Mouse (Mus musculus): Measurements from ENCODE around the gene Borcs5.

Gene Borcs5

GRCm38 (mm10) chr6:134639210-134639609, at the start of gene Borcs5:
Gene Borcs5 (plus strand): TSS chr6:134639510.
- DNase-seq, result no peak

GRCm38 (mm10) chr6:134591614-134592013, 47.7 kb upstream of the Borcs5 start:
- no peak for DNase-seq

GRCm38 (mm10) chr6:134594569-134595442, 44.5 kb upstream of the Borcs5 start:
- peak; percentile 9 for DNase-seq

GRCm38 (mm10) chr6:134597651-134598229, 41.6 kb upstream of the Borcs5 start:
- DNase-seq, result no peak

- no peak for DNase-seq
Measured at GRCm38 (mm10) chr6:134599239-134599638, 40.1 kb upstream of the Borcs5 start.

GRCm38 (mm10) chr6:134601130-134601529, 38.2 kb upstream of the Borcs5 start:
- DNase-seq, result no peak

GRCm38 (mm10) chr6:134601766-134602165, 37.5 kb upstream of the Borcs5 start:
- DNase-seq, result no peak

GRCm38 (mm10) chr6:134602371-134603003, 36.8 kb upstream of the Borcs5 start:
- DNase-seq, result no peak

- no peak for DNase-seq
Measured at GRCm38 (mm10) chr6:134605196-134605595, 34.1 kb upstream of the Borcs5 start.

GRCm38 (mm10) chr6:134606540-134606939, 32.8 kb upstream of the Borcs5 start:
- DNase-seq, result no peak

GRCm38 (mm10) chr6:134606949-134607746, 32.2 kb upstream of the Borcs5 start:
- DNase-seq, result no peak

GRCm38 (mm10) chr6:134610380-134610779, 28.9 kb upstream of the Borcs5 start:
- DNase-seq, result no peak

GRCm38 (mm10) chr6:134611896-134612295, 27.4 kb upstream of the Borcs5 start:
- no peak for DNase-seq

- DNase-seq, result no peak
Measured at GRCm38 (mm10) chr6:134614322-134614721, 25.0 kb upstream of the Borcs5 start.

GRCm38 (mm10) chr6:134614723-134615648, 24.3 kb upstream of the Borcs5 start:
- DNase-seq, result peak; percentile 86

GRCm38 (mm10) chr6:134617589-134617988, 21.7 kb upstream of the Borcs5 start:
- DNase-seq, result no peak

GRCm38 (mm10) chr6:134620129-134620528, 19.2 kb upstream of the Borcs5 start:
- no peak for DNase-seq

- peak; percentile 40 for DNase-seq
Measured at GRCm38 (mm10) chr6:134620846-134621551, 18.3 kb upstream of the Borcs5 start.

GRCm38 (mm10) chr6:134621552-134621949, 17.8 kb upstream of the Borcs5 start:
- DNase-seq, result no peak

- no peak for DNase-seq
Measured at GRCm38 (mm10) chr6:134625431-134625830, 13.9 kb upstream of the Borcs5 start.

GRCm38 (mm10) chr6:134626564-134626963, 12.7 kb upstream of the Borcs5 start:
- no peak for DNase-seq

Data from liver (tissue).